Mouse (Mus musculus) layer of hippocampus, postnatal 14 days (tissue): ENCODE data around the gene Dll3. TPM values are rescaled to one million over a fixed set of nuclear protein-coding genes. Genes with fewer than 3 reads are reported as not detected.

Experiments
- DNase-seq, 2 experiments: peaks; one replicate each; pipeline ENCODE4 v3.0.0; 2021 to 2022; ENCODE audit warnings: low spot score in 2 of 2, mixed read lengths in 1 of 2
- total RNA-seq, 2 experiments: library from RNA; stranded (reverse); gene quantifications; 2 replicates each; pipeline ENCODE4 v1.2.3; 2021

Gene Dll3
- total RNA-seq, 2 experiments from 2014 or later = 4.9 to 5.1 TPM

DNA sequence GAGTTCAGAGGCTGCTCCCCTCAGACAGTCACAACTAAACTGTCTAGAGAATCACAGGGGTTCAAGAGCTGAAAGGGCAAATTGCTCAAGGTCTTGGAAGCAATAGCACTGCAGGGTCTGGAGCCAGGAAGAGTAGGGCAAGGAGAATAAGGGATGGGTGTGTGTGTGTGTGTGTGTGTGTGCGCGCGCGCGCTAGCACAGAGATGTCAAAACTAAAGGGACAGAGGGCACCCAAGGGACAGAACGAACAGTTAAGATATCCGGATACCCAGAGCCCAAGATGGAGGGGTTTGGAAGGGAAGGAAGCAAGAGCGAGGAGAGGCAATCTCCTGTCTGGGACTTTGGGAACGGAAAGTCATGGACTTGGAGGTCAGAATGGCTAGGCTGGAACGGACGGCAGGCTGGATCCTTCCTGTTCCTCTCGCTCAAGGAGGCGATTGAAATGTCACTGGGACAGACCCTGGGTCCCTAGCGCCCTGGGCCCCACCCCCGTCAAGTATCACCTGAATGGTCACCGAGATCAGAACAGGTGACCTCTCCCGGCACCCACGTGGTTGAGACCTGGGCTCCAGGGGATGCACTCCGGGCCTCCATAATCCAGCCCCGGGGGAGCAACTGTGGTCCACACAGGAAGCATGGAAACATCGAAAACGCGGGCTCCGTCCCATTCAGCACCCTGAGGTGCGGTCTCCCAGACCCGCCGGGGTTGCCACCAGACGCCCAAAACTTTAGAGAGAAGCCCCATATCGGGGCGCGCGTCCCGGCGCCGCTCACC is 9.3 kb upstream of the Dll3 start:
- no peak for DNase-seq

DNA sequence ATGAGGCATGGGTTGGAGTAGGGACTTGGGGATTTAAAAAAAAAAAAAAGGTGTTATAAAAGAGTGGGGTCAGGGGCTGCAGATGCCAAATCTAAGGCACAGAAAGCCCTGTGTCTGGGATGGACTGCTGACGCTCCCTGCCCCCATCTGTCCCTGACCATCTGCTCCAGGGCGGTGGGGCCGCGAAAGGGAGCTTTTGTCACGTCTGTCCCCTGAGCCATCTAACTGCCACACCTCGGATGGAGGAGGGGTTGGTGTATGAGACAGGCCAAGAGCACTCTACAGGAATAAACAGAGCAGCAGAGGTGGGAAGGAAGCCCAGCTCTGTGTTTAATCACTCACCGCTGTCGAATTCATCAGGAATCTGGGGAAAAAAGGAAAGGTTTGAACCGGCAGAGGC is 7.7 kb upstream of the Dll3 start:
- DNase-seq = no peak

DNA sequence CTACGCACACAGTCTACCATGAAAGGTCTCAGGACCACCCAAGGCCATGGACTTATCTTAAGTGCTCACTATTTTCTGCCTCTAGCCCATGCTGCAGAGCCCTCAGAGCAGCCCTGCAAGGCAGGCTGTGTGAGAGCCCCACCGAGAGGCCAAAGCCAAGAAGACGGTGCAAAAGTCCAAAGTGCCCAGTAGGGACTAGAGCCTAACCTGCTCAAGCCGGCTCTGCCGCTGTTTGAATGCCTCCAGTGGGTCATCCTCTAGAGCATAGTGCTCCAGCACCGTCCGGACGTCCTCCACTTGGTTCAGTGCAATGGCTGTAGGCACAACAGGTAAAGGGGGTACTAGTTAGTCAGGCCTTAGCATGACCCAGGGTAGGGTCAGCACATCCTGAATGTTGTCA is 4.2 kb upstream of the Dll3 start:
- DNase-seq = no peak

DNA sequence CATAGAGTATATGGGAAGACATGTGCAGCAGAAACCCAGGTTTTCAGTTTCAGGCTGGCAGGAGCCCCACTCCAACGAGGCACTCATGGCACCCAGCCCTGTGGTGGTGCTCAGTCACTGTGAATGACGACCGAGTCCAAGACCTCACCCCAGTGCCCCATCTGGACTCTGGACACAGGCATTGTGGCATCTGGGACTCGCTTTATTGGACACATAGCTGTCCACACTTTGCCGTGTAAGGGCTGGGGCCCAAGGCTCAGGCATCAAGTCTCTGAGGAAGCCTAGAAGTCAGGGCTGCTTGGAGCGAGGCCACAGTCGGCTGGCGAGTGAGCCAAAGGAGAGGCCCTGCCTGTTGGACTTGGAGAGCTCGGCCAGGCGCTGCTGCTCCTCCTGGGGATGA is 3.6 kb upstream of the Dll3 start:
- DNase-seq = no peak

DNA sequence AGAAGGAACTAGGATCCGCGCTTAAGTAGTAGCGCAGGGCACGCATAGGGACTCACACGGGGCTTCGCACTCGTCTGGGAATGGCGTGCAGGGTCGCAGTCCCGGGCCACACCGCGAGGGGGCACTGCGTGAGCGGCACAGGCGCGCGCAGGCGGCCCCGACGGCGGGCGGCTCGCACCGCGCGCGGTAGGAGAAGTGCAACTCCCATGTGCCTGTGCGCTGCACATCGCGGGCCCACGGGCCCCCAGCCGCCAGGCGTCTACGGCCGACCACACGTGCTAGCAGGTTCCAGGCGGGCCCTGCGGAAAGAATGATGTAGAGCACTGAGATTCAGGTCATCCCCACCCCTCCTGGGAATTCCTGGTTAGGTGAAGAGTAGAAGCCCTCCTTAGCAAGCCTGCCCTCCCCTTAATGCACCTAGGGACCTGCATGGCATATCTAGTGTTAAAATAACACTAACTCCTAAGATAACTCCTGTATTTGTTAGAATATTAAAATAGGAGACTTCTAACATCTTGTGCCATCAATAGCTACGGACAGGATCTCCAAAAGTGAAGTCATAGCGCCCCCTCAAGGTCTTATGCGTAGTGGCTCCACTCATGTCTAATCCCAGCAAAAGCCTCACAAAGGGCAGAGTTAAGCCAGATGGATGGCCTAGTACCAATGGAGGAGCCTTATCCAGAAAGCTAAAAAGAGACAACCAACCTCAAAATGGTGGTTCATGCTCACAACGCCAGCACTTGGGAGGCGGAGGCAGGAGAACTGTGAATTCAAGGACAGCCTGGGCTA is 3.0 kb downstream of the Dll3 start:
- peak; percentile 45 to 69 for DNase-seq

DNA sequence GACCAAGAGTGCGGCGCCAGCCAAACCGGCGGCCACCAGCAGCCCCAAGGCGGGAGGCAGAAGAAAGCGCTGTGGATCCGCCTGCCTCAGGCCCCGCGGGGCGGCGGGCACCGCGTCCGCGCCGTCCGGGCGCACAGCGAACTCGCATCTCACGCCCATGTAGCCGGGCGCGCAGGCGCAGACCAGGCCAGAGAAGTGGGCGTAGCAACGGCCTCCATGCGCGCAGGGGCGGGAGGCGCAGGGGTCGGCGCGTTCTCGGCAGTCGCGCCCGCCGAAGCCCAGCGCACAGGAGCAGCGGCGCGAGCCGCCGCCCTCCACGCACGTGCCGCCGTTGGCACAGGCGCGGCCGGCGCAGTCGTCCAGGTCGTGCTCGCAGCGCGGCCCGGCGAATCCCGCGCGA is 7.6 kb downstream of the Dll3 start:
- DNase-seq = peak; percentile 66 to 73

DNA sequence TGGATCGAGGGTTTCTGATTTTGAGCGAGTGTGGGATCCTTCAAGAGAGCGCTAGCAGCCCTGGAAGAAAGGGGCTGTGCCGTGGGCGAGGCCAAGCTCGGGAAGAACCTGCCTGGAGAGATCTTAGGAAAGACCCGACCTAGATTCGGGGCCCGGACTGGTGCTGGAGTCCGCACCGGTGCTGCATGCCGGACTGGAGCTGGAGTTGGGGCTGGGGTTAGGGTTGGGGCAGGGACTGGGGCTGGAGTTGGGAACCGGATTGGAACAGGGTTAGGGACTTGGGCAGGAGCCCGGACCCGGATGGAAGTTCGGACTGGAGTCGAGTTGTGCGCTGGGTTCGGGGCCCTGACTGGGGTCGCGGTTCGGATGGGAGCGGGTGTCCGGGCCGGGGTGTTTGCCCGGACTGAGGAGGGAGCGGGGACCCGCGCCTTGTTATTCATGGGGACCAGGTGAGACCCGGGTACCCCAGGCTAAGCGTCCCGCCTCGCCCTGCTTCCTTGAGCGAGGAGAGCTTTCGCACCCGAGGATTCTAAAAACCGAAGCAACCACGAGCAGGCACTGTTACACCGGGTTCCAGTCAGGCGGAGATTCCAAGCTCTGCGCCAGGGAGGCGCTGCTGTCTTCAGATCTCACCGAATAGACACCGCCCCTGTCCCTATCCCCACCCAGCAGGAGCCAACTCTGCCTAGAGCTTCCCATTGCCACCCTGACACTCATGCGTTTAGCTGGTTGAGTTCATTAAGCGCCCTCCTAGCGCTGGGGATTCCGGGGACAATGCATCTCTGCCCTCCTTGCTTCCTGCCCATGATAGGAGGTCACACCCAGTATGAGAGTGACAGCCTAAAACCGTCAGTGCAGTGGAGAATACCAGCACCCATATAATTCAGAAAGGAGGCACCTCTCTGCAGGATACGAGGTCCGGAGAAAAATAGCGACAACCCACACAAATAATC is 11.1 kb downstream of the Dll3 start, which contains the start of gene Selenov:
Gene Selenov (minus strand): TSS at position 549 of the 953 bp plus-strand sequence.
- DNase-seq = peak in 1 of 2 experiments; percentile 57

GRCm38 (mm10) chr7:28290165-28290564 is 11.9 kb downstream of the Dll3 start:
- DNase-seq = no peak

- DNase-seq = no peak
Observed at GRCm38 (mm10) chr7:28280630-28281029, 21.4 kb downstream of the Dll3 start.

GRCm38 (mm10) chr7:28278279-28278652 is 23.8 kb downstream of the Dll3 start:
- no peak for DNase-seq

DNA sequence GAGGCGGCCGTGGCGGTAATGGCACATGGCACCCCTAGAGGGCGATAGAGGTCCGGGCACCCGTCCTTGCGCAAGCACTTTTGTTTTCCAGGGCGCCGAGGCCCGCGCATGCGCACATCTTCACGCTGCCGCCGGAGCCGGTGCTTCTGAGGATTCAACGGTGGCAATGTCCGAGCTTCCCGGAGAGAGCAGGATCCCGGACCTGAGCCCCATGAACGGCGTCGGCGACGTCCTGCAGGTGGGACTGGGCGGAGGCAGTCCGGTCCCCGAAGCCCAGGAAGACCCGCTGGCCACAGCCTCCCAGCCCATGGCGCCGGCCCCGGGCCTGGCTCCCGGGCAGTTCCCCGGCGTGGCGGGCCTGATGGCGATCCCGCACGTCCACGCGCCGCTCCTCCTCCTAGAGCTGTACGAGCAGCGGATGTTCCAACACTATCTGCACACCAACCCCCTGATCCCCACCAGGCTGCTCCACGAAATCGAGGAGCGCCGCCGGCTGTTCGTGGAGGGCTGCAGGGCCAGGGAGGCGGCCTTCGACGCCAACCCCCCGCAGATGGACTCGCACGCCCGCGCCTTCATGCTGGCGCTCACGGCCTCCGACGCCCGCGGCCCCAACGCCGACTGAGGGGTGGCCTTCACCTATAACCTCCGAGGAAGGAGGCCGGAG is 24.3 kb downstream of the Dll3 start, which contains the start of gene Eid2b:
Gene Eid2b (plus strand): TSS at position 125 of the 664 bp plus-strand sequence.
- DNase-seq = peak; percentile 97

DNA sequence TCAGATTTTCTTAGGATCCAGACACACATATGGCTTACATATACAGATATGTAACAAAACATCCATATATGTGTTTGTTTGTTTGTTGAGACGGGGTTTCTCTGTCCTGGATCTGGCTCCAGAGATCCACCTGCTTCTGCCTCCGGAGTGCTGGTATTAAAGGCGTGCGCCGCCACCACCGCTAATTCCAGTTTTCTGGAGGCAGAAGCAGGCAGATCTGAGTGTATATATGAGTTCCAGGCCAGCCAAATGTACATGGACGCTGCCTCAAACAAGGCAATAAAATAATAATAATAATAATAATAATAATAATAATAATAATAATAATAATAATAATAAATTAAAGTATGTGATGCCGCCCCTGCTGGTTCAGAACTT is 24.8 kb downstream of the Dll3 start:
- no peak for DNase-seq

- no peak for DNase-seq
Observed at GRCm38 (mm10) chr7:28271761-28272160, 30.3 kb downstream of the Dll3 start.

DNA sequence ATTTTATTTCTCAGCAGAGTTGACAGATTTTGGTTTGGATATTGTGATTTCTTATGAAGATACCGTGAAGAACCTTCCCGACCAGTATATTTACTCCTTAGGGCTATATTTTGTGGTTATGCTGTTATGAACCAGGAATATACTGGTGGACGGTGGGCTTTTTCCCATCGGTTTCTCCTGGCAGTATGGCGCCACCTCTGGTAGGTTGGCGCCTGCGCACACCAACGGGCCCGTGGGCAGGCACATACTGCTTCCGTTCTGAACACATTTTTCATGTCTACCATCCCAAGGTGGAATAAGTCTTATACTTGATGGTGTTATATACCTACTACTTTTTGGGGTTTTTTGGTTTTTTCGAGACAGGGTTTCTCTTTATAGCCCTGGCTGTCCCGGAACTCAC is 32.7 kb downstream of the Dll3 start:
- DNase-seq = no peak

DNA sequence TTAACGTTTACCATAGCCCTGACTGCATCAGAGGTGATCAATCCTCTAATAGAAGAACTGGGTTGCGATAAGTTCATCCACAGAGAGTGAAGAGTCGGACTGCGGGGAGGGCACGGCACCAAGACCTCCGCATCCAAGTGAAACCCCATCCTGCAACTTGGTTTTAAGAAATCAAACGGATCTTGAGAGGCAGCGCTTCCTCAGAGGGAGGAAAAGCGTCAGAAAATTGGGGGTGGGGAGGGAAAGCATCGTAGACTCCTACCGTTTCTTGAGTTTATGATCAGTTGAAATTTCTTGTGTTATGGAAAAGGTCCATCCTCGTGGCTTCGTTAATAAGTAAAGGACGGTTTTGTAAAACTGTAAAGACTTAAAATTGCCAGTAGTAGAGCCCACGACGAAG is 33.5 kb downstream of the Dll3 start:
- DNase-seq = no peak

DNA sequence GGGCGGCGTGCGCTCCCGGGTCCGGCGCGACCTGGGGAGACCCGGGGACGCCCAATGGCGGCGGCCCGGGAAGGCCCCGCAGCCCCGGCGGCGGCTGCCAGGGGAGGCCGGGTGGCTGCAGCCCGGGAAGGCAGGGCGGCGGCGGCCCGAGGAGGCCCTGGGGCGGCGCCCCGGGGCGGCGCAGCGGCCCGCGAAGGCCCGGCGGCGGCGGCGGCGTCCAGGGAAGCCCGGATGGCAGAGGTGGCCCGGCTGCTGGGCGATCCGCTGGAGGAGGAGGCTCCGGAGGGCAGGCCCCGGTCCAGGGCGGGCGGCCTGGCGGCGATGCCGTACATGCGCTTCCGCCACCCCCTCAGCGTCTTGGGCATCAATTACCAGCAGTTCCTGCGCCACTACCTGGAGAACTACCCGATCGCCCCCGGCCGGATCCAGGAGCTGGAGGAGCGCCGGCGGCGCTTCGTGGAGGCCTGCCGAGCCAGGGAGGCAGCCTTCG is 34.0 kb downstream of the Dll3 start:
- DNase-seq = peak; percentile 44 to 52

- DNase-seq = peak; percentile 89 to 93
Observed at GRCm38 (mm10) chr7:28267129-28268041, 34.7 kb downstream of the Dll3 start, which contains the start of gene Eid2. TSS of gene Eid2 (plus strand) at chr7:28267881.

DNA sequence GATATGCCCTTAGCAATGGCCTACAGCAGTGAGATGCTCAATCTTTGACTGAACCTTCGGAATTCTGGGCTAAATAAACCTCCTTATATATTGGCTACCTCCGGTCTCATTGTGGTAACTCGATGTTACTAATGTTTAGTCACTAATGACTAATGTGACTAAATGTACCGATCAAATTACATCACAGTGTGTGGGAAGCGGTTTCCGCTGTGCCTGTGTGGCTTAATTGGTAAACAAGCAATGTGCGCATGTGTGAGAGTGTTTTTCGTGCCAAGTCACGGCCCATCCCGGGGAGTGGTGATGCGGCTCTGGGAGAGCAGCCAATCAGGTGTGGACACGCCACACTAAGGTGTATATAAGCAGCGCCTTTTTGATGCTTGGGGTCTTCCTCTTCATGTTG is 36.6 kb downstream of the Dll3 start:
- DNase-seq = no peak

DNA sequence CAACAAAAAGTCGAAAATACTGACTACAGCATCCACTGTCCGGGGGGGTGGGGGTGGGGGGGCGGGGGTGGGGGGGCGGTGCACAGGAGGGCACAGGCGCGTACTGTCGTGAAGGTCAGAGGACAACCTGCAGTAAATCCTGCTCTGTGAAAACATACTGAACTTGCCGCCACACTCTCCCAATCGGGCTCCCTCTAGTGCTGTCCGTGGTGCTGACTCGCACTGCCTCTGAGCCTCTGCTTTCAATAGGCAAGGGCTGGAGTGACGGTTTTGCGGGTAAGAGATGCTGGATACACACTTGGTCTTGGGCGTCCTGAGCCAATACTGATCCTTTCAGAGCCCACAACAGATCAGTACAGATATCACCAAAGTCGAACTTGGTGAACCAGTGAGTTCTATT is 38.3 kb downstream of the Dll3 start:
- no peak for DNase-seq
